Mouse (Mus musculus) embryo, embryonic 10 days (tissue): ENCODE measurements at regions not wholly inside any gene's neighbourhood (a gene's known extent, or its start where the extent isn't known, plus 50 kb on each side); places are given as distances from the start of the nearest gene placed in this dataset.

ENCODE experiments used
- DNase-seq: peaks from one replicate; pipeline ENCODE4 v3.0.0-alpha.2; 2015; ENCODE audit warnings: low spot score

- no peak for DNase-seq
Measured at GRCm38 (mm10) chr19:23089761-23090514, 51.1 kb upstream of the Klf9 start.
